ENCODE assay signal across 15 mouse cellular contexts in genomic region chr1:85106013-85106412, GRCm38 (mm10). TPM values are rescaled to one million over a fixed set of nuclear protein-coding genes. Genes with fewer than 3 reads are reported as not detected.
"Had no signal": no experiment of that assay in that cellular context is flagged by ENCODE, and none has a peak within 500 bp of the region (broad histone marks: within the 10 kb centered on the region; RNA-seq: fewer than 3 reads in every experiment).

No protein-coding gene starts in this region.

RNA-seq across cellular contexts. Expression of gene A530032D15Rik, which starts 3.6 kb away (rescaled TPM):
- polyA plus RNA-seq: neural tube, embryonic 11.5 days; neural tube, embryonic 12.5 days; neural tube, embryonic 13.5 days; neural tube, embryonic 14.5 days; neural tube, embryonic 15.5 days; stomach, embryonic 14.5 days; stomach, embryonic 15.5 days; stomach, postnatal 0 days; testis, adult 2 months had no signal

RNA-seq across cellular contexts. Expression of gene Gm10553, which starts 6.0 kb away (rescaled TPM):
- total RNA-seq: neutrophil, adult 5-6 weeks had no signal
- polyA plus RNA-seq: neural tube, embryonic 11.5 days; neural tube, embryonic 12.5 days; neural tube, embryonic 13.5 days; neural tube, embryonic 14.5 days; neural tube, embryonic 15.5 days; small intestine, adult 2 months; stomach, embryonic 14.5 days; stomach, embryonic 15.5 days; stomach, embryonic 16.5 days; stomach, postnatal 0 days; testis, adult 2 months; thymus, adult 2 months; thymus, postnatal 0 days; urinary bladder, adult 2 months had no signal
